Mouse (Mus musculus) adrenal gland, adult 2 months (tissue): ENCODE measurements around the gene Vsig2. TPM values are rescaled to one million over a fixed set of nuclear protein-coding genes. Genes with fewer than 3 reads are reported as not detected.

Experiments
- DNase-seq: peaks from one replicate; pipeline ENCODE4 v3.0.0; 2021
- polyA plus RNA-seq: library from polyadenylated mRNA; depleted of rRNA; stranded (reverse); fragments of >200 nt; gene quantifications from 2 replicates; pipeline ENCODE4 v1.2.3, GENCODE M21; 2012
- total RNA-seq, 2 experiments: library from RNA; stranded (reverse); gene quantifications; 2 replicates each; pipeline ENCODE4 v1.2.3; 2021

Vsig2 gene
- total and polyA plus RNA-seq, 3 experiments, result 1.8 to 8.9 (median 3.0) TPM

- DNase-seq, result peak; percentile 49
Observed at GRCm38 (mm10) chr9:37536851-37537250, 2.2 kb upstream of the Vsig2 start.

GRCm38 (mm10) chr9:37537658-37538250 lies 1.3 kb upstream of the Vsig2 start:
- peak; percentile 25 for DNase-seq

GRCm38 (mm10) chr9:37540226-37540625 lies 1.2 kb downstream of the Vsig2 start:
- DNase-seq, result no peak

- no peak for DNase-seq
Observed at GRCm38 (mm10) chr9:37540701-37541575, 1.9 kb downstream of the Vsig2 start.

GRCm38 (mm10) chr9:37541851-37542642 lies 3.0 kb downstream of the Vsig2 start:
- DNase-seq, result no peak

GRCm38 (mm10) chr9:37543869-37544440 lies 4.9 kb downstream of the Vsig2 start:
- no peak for DNase-seq

GRCm38 (mm10) chr9:37544447-37545165 lies 5.6 kb downstream of the Vsig2 start:
- DNase-seq, result peak; percentile 80

GRCm38 (mm10) chr9:37545166-37545610 lies 6.1 kb downstream of the Vsig2 start:
- no peak for DNase-seq

- no peak for DNase-seq
Observed at GRCm38 (mm10) chr9:37545847-37546452, 6.9 kb downstream of the Vsig2 start.

- no peak for DNase-seq
Observed at GRCm38 (mm10) chr9:37546889-37547288, 7.8 kb downstream of the Vsig2 start.

- no peak for DNase-seq
Observed at GRCm38 (mm10) chr9:37550435-37550834, 11.4 kb downstream of the Vsig2 start.

GRCm38 (mm10) chr9:37551751-37552531 lies 12.9 kb downstream of the Vsig2 start:
- no peak for DNase-seq

- peak; percentile 85 for DNase-seq
Observed at GRCm38 (mm10) chr9:37552536-37553293, 13.7 kb downstream of the Vsig2 start, which contains the start of gene Nrgn. Nrgn (minus strand) TSS chr9:37552904.

GRCm38 (mm10) chr9:37554279-37554678 lies 15.2 kb downstream of the Vsig2 start:
- DNase-seq, result no peak

- DNase-seq, result no peak
Observed at GRCm38 (mm10) chr9:37554838-37555748, 16.0 kb downstream of the Vsig2 start, which contains the start of gene Siae. Siae (plus strand) TSS chr9:37555698.

GRCm38 (mm10) chr9:37556366-37556765 lies 17.3 kb downstream of the Vsig2 start:
- DNase-seq, result no peak

- no peak for DNase-seq
Observed at GRCm38 (mm10) chr9:37560617-37561016, 21.6 kb downstream of the Vsig2 start.

GRCm38 (mm10) chr9:37563805-37564204 lies 24.8 kb downstream of the Vsig2 start:
- DNase-seq, result no peak
